Mouse (Mus musculus): Measurements from ENCODE around the gene Blmh. TPM values are rescaled to one million over a fixed set of nuclear protein-coding genes. Genes with fewer than 3 reads are reported as not detected.
A peak's percentile ranks its signal among the peaks of the same experiment; 100 is the strongest.

Gene Blmh
- 138 and 140 TPM in 2 replicates for polyA plus RNA-seq (2015; fragmentation: Nextera tagmentation; extraction: Ambion mirVana)

GRCm38 (mm10) chr11:76924759-76925236 is at the start of gene Blmh:
Blmh (plus strand) TSS chr11:76924809.
- Histone ChIP-seq H3K27ac (no peak within 1 kb of the TSS), H3K27me3 (replicated peaks) (no peaks in the 10 kb centered on the region), H3K4me3 (replicated peaks) (no peak within 1 kb of the TSS), H3K4me2 (no peak within 1 kb of the TSS), H3K9ac (no peak within 1 kb of the TSS), H3K4me1 (0 out of 2 replicates have a peak, but pooled peaks cover 2% of the 10 kb centered on the region), H3K9me3 (no peaks in the 10 kb centered on the region), H3K36me3 (no peaks in the 10 kb centered on the region)
- WGBS, result 47% methylated on average over 6 of the region's 6 CpGs
- ATAC-seq (ENCODE audit: insufficient read depth, low FRiP score, low read depth), result no peak

GRCm38 (mm10) chr11:76879816-76880215 is 44.8 kb upstream of the Blmh start:
- no peak overlapping the region for H3K4me3 ChIP-seq (replicated peaks)
- no peaks in the 10 kb centered on the region for H3K4me1 ChIP-seq
- H3K36me3 ChIP-seq, result no peaks in the 10 kb centered on the region
- no peak overlapping the region for H3K27ac ChIP-seq
- H3K4me2 ChIP-seq, result no peak overlapping the region
- 76% methylated on average over 5 of the region's 5 CpGs for WGBS
- no peak for ATAC-seq (ENCODE audit: insufficient read depth, low FRiP score, low read depth)
- no peaks in the 10 kb centered on the region for H3K27me3 ChIP-seq (replicated peaks)
- H3K9me3 ChIP-seq, result no peaks in the 10 kb centered on the region
- H3K9ac ChIP-seq, result no peak overlapping the region

GRCm38 (mm10) chr11:76884451-76884850 is 40.2 kb upstream of the Blmh start:
- Histone ChIP-seq H3K27ac (no peak overlapping the region), H3K9me3 (no peaks in the 10 kb centered on the region), H3K27me3 (replicated peaks) (no peaks in the 10 kb centered on the region), H3K4me2 (no peak overlapping the region), H3K4me1 (no peaks in the 10 kb centered on the region), H3K9ac (no peak overlapping the region), H3K4me3 (replicated peaks) (no peak overlapping the region), H3K36me3 (no peaks in the 10 kb centered on the region)
- no peak for ATAC-seq (ENCODE audit: insufficient read depth, low FRiP score, low read depth)
- 27% methylated on average over 5 of the region's 5 CpGs for WGBS

GRCm38 (mm10) chr11:76889339-76890164 is 35.1 kb upstream of the Blmh start:
- no peaks in the 10 kb centered on the region for H3K9me3 ChIP-seq
- no peak overlapping the region for H3K4me3 ChIP-seq (replicated peaks)
- ATAC-seq (ENCODE audit: insufficient read depth, low FRiP score, low read depth), result no peak
- peaks cover 10% of the 10 kb centered on the region for H3K4me1 ChIP-seq
- WGBS, result 26% methylated on average over 10 of the region's 10 CpGs
- H3K27ac ChIP-seq, result peak overlapping the region; percentile 42; the same call in 1 of the 2 replicates
- H3K9ac ChIP-seq, result no peak overlapping the region
- no peak overlapping the region for H3K4me2 ChIP-seq
- H3K36me3 ChIP-seq, result no peaks in the 10 kb centered on the region
- H3K27me3 ChIP-seq (replicated peaks), result no peaks in the 10 kb centered on the region

- no peak overlapping the region for H3K27ac ChIP-seq
- no peak overlapping the region for H3K4me3 ChIP-seq (replicated peaks)
- no peak overlapping the region for H3K4me2 ChIP-seq
- H3K36me3 ChIP-seq, result no peaks in the 10 kb centered on the region
- peaks cover 10% of the 10 kb centered on the region for H3K4me1 ChIP-seq
- 89% methylated on average over 7 of the region's 7 CpGs for WGBS
- ATAC-seq (ENCODE audit: insufficient read depth, low FRiP score, low read depth), result no peak
- no peaks in the 10 kb centered on the region for H3K9me3 ChIP-seq
- no peak overlapping the region for H3K9ac ChIP-seq
- H3K27me3 ChIP-seq (replicated peaks), result no peaks in the 10 kb centered on the region
Observed at GRCm38 (mm10) chr11:76891171-76891570, 33.4 kb upstream of the Blmh start.

GRCm38 (mm10) chr11:76891738-76892349 is 32.8 kb upstream of the Blmh start:
- Histone ChIP-seq H3K4me1 (peaks cover 15% of the 10 kb centered on the region), H3K27me3 (replicated peaks) (no peaks in the 10 kb centered on the region), H3K4me3 (replicated peaks) (no peak overlapping the region), H3K9ac (no peak overlapping the region), H3K4me2 (no peak overlapping the region), H3K9me3 (no peaks in the 10 kb centered on the region), H3K27ac (no peak overlapping the region), H3K36me3 (no peaks in the 10 kb centered on the region)
- ATAC-seq (ENCODE audit: insufficient read depth, low FRiP score, low read depth), result no peak
- 74% methylated on average over 4 of the region's 4 CpGs for WGBS

GRCm38 (mm10) chr11:76892972-76893371 is 31.6 kb upstream of the Blmh start:
- Histone ChIP-seq H3K4me3 (replicated peaks) (no peak overlapping the region), H3K27me3 (replicated peaks) (no peaks in the 10 kb centered on the region), H3K27ac (0 out of 2 replicates have a peak overlapping the region, but pooled peaks have one; percentile 3), H3K9me3 (no peaks in the 10 kb centered on the region), H3K36me3 (no peaks in the 10 kb centered on the region), H3K4me1 (peaks cover 20% of the 10 kb centered on the region), H3K4me2 (no peak overlapping the region), H3K9ac (no peak overlapping the region)
- ATAC-seq (ENCODE audit: insufficient read depth, low FRiP score, low read depth), result no peak
- 70% methylated on average over 3 of the region's 3 CpGs for WGBS

GRCm38 (mm10) chr11:76893570-76893969 is 31.0 kb upstream of the Blmh start:
- WGBS, result 6% methylated on average over 4 of the region's 4 CpGs
- Histone ChIP-seq H3K4me2 (no peak overlapping the region), H3K9me3 (no peaks in the 10 kb centered on the region), H3K4me1 (peaks cover 26% of the 10 kb centered on the region), H3K9ac (no peak overlapping the region), H3K36me3 (no peaks in the 10 kb centered on the region), H3K27ac (peak overlapping the region; percentile 22; the same call in 1 of the 2 replicates), H3K4me3 (replicated peaks) (no peak overlapping the region), H3K27me3 (replicated peaks) (no peaks in the 10 kb centered on the region)
- peak; percentile 36; the same call in 1 of the 2 replicates for ATAC-seq (ENCODE audit: insufficient read depth, low FRiP score, low read depth)

- H3K4me3 ChIP-seq (replicated peaks), result no peak overlapping the region
- no peak overlapping the region for H3K4me2 ChIP-seq
- H3K9ac ChIP-seq, result no peak overlapping the region
- no peaks in the 10 kb centered on the region for H3K9me3 ChIP-seq
- WGBS, result 28% methylated on average over 5 of the region's 5 CpGs
- H3K4me1 ChIP-seq, result peaks cover 27% of the 10 kb centered on the region
- 0 out of 2 replicates have a peak overlapping the region, but pooled peaks have one; percentile 22 for H3K27ac ChIP-seq
- H3K36me3 ChIP-seq, result no peaks in the 10 kb centered on the region
- H3K27me3 ChIP-seq (replicated peaks), result no peaks in the 10 kb centered on the region
- peak; percentile 41 for ATAC-seq (ENCODE audit: insufficient read depth, low FRiP score, low read depth)
Observed at GRCm38 (mm10) chr11:76894240-76894639, 30.4 kb upstream of the Blmh start.

- H3K4me1 ChIP-seq, result peaks cover 25% of the 10 kb centered on the region
- H3K9me3 ChIP-seq, result no peaks in the 10 kb centered on the region
- no peaks in the 10 kb centered on the region for H3K36me3 ChIP-seq
- ATAC-seq (ENCODE audit: insufficient read depth, low FRiP score, low read depth), result no peak
- no peak overlapping the region for H3K27ac ChIP-seq
- WGBS, result 34% methylated on average over 6 of the region's 6 CpGs
- no peak overlapping the region for H3K4me2 ChIP-seq
- no peak overlapping the region for H3K9ac ChIP-seq
- H3K4me3 ChIP-seq (replicated peaks), result no peak overlapping the region
- H3K27me3 ChIP-seq (replicated peaks), result no peaks in the 10 kb centered on the region
Observed at GRCm38 (mm10) chr11:76896360-76896759, 28.2 kb upstream of the Blmh start.

- Histone ChIP-seq H3K4me1 (peaks cover 25% of the 10 kb centered on the region), H3K27me3 (replicated peaks) (no peaks in the 10 kb centered on the region), H3K4me2 (no peak overlapping the region), H3K4me3 (replicated peaks) (no peak overlapping the region), H3K36me3 (no peaks in the 10 kb centered on the region), H3K9ac (no peak overlapping the region), H3K27ac (no peak overlapping the region), H3K9me3 (no peaks in the 10 kb centered on the region)
- 41% methylated on average over 1 of the region's 1 CpGs for WGBS
- no peak for ATAC-seq (ENCODE audit: insufficient read depth, low FRiP score, low read depth)
Observed at GRCm38 (mm10) chr11:76897126-76897525, 27.5 kb upstream of the Blmh start.

- Histone ChIP-seq H3K27ac (peak overlapping the region; percentile 19; the same call in 1 of the 2 replicates), H3K4me1 (peaks cover 25% of the 10 kb centered on the region), H3K4me3 (replicated peaks) (no peak overlapping the region), H3K9me3 (no peaks in the 10 kb centered on the region), H3K27me3 (replicated peaks) (no peaks in the 10 kb centered on the region), H3K9ac (no peak overlapping the region), H3K36me3 (no peaks in the 10 kb centered on the region), H3K4me2 (no peak overlapping the region)
- no peak for ATAC-seq (ENCODE audit: insufficient read depth, low FRiP score, low read depth)
- 39% methylated on average over 3 of the region's 3 CpGs for WGBS
Observed at GRCm38 (mm10) chr11:76897871-76898270, 26.7 kb upstream of the Blmh start.
